Mouse (Mus musculus) thymus, postnatal 0 days (tissue): ENCODE data around the gene Tbc1d2. TPM values are rescaled to one million over a fixed set of nuclear protein-coding genes. Genes with fewer than 3 reads are reported as not detected.
"Not testable (repeated sequence)": the region's sequence is repeated elsewhere in the genome, so short reads cannot be mapped to it uniquely, and the experiment has no call there.

Source experiments
- DNase-seq: peaks from one replicate; pipeline ENCODE4 v3.0.0-alpha.2; 2015; ENCODE audit warnings: low spot score
- polyA plus RNA-seq: library from polyadenylated mRNA; unstranded; fragments of >200 nt; fragmentation: Nextera tagmentation; extraction: Ambion mirVana; gene quantifications from 2 replicates; pipeline ENCODE4 v1.2.1, GENCODE M21; 2015

Gene Tbc1d2
- polyA plus RNA-seq, 1 experiment from 2014 or later: 2.2 TPM

GRCm38 (mm10) chr4:46602704-46603103 lies 47.3 kb downstream of the Tbc1d2 start:
- no peak for DNase-seq

- peak; percentile 85 for DNase-seq
These were observed 48.1 kb downstream of the Tbc1d2 start, which contains the start of gene Coro2a for GRCm38 (mm10) chr4:46601844-46602423. TSS of gene Coro2a (minus strand) at chr4:46602202.

- no peak for DNase-seq
These were observed 48.7 kb downstream of the Tbc1d2 start for GRCm38 (mm10) chr4:46601258-46601843.

GRCm38 (mm10) chr4:46600473-46601257 lies 49.3 kb downstream of the Tbc1d2 start:
- no peak for DNase-seq

GRCm38 (mm10) chr4:46599609-46600008 lies 50.4 kb downstream of the Tbc1d2 start:
- not testable (repeated sequence) for DNase-seq

- no peak for DNase-seq
These were observed 51.0 kb downstream of the Tbc1d2 start for GRCm38 (mm10) chr4:46598981-46599380.

GRCm38 (mm10) chr4:46598111-46598510 lies 51.9 kb downstream of the Tbc1d2 start:
- no peak for DNase-seq

- DNase-seq: peak; percentile 51
These were observed 52.6 kb downstream of the Tbc1d2 start for GRCm38 (mm10) chr4:46597286-46597961.

GRCm38 (mm10) chr4:46596398-46596797 lies 53.6 kb downstream of the Tbc1d2 start:
- DNase-seq: no peak

- no peak for DNase-seq
These were observed 55.9 kb downstream of the Tbc1d2 start for GRCm38 (mm10) chr4:46594131-46594530.

GRCm38 (mm10) chr4:46593472-46593871 lies 56.5 kb downstream of the Tbc1d2 start:
- DNase-seq: no peak

GRCm38 (mm10) chr4:46591833-46592520 lies 58.0 kb downstream of the Tbc1d2 start:
- peak; percentile 84 for DNase-seq

- no peak for DNase-seq
These were observed 59.2 kb downstream of the Tbc1d2 start for GRCm38 (mm10) chr4:46590810-46591209.

GRCm38 (mm10) chr4:46589946-46590684 lies 59.9 kb downstream of the Tbc1d2 start:
- no peak for DNase-seq

GRCm38 (mm10) chr4:46589151-46589550 lies 60.9 kb downstream of the Tbc1d2 start:
- no peak for DNase-seq

- no peak for DNase-seq
These were observed 63.5 kb downstream of the Tbc1d2 start for GRCm38 (mm10) chr4:46586473-46586872.

GRCm38 (mm10) chr4:46585811-46586190 lies 64.2 kb downstream of the Tbc1d2 start:
- no peak for DNase-seq

- no peak for DNase-seq
These were observed 64.8 kb downstream of the Tbc1d2 start for GRCm38 (mm10) chr4:46585041-46585810.

- DNase-seq: not testable (repeated sequence)
These were observed 65.5 kb downstream of the Tbc1d2 start for GRCm38 (mm10) chr4:46584536-46584935.

- not testable (repeated sequence) for DNase-seq
These were observed 65.9 kb downstream of the Tbc1d2 start for GRCm38 (mm10) chr4:46584084-46584483.
